Mouse (Mus musculus) testis, postnatal 14 days (tissue): ENCODE results near the gene 3110040M04Rik.
"Not testable (repeated sequence)": the region's sequence is repeated elsewhere in the genome, so short reads cannot be mapped to it uniquely, and the experiment has no call there.

ENCODE experiments used
- DNase-seq: peaks from one replicate; pipeline ENCODE4 v3.0.0; 2021; ENCODE audit warnings: low spot score

Gene 3110040M04Rik

DNA sequence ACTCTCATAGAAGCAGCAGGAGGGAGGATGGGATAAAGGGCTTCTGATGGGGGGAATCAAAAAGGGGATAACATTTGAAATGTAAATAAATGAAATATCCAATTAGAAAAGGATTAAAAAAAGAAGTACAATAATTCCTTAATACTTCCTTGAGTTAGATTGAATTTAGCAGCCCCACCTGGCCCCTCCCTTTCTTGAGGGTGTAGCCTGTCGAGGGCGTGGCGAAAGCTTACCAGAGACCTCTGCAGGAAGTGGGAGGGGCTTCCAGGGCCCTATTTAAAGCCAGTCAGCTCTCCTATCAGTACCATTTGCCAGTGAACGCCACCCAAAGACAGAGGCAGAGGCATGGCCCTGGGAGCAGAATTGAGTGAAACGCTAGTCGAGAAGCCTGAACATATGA, at the start of gene 3110040M04Rik:
Gene 3110040M04Rik, plus strand, starts transcription at position 304 of the 400 bp plus-strand sequence.
- not testable (repeated sequence) for DNase-seq

DNA sequence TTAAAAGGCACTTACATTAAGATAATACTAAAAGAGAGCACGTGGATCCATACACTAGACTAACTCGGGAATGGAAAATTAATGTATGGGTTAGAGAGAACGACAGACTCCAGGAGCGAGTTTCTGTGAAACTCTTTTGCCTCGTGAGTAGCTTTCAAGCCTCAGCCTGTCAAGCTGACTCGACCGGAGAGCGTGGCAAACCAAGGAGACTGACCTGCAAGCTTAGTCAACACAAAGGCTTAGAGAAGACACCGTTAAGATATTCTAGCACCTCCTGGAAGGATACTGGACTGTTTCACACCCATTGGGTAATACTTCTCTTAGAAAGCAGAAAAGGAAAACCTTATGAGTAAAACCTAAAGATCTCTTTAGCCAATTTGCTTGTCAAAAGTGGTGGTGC, 49.8 kb upstream of the 3110040M04Rik start:
- not testable (repeated sequence) for DNase-seq

DNA sequence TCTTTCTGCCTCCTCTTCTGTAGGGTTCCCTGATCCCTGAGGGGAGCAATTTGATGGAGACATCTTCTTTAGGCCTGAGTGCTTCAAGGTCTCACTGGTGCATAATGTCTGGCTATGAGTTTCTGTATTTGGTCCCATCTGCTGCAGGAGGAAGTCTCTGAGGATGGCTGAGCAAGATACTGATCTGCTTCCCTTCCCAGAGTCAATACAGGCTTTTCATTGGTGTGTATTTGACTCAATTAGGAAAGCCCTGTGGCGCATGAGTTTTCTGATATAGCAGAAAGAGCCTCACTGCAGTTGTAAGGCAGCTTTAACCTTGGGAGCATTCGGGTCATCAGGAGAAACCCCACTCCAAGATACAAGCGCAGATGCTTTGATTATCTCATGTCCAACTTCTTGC, 47.8 kb upstream of the 3110040M04Rik start:
- no peak for DNase-seq

DNA sequence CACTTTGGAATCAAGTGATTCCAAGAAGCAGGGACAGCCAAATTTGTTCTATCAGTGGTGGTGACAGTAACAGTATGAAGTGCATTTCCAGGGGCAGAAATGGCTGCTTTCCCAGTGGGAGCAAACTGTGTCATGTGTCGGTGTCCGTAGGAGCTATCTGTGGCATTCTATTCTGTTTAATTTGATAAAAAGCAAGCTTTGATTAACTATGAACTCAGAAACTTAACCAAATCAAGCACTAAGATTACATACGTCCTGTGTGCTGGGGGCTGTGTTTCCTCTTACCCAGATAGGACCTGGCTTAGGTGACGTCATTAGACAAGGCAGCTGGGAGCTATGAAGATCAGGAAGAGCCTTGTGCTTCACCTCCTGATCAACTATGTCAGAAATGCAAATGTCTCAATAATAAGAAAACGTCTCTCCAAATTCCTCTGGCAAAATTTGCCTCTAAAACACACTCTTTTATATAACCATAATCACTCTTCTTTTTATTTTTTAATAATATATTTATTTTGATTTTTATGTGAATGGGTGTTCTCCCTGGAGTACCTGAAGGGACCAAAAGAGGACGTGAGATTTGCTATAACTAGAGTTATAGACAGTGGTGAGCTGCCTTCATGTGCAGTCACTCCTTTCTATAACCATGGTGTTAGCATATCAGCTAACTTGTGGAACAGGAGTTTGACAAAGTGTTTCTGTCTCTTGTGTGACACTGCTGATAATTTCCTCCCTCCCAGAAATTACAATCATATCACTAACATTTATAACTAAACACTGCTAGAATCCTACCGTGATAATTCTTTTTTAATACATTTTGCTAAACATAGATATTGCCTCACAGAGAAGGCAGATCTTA, 46.9 kb upstream of the 3110040M04Rik start:
- DNase-seq, result no peak

DNA sequence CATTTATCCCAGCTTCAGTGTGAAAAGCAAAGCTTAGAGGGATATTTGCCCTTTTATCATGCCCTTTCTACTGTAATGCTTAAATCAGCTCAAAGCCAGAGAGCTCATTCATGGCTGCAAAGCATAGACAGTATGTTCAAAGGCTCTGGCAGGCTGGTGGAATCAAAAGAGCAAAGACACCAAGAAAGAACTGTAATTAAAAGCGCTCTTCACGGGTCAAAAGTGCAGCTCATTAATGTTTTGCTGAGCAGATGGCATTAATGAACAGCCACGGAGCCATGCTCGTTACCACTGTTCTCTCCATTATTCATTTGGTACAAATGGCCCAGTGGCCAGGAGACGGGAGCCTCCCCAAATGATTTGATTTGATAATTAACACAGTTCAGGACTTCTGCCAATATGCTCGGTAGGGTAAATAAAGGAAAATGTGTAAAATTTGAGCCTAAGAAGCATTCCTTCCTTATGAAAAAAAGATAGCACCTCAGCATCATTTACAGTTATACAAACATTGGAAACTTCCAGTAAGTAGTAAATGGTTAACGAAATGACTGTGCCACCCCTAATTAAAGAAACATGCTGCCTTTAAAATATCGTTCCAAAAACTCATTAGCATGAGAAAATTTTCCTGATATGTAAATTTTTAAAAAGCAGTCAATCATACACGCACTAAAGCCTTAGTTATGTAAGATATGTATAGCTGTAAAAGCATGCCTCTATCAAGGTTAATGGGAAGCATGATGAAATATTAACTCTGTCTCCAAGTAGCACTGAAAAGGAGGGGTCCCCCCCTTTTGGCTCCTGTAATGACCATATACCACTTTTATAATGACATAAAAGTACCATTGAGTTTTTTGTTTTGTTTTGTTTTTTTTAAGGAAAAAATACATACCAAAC, 45.7 kb upstream of the 3110040M04Rik start:
- DNase-seq, result no peak

DNA sequence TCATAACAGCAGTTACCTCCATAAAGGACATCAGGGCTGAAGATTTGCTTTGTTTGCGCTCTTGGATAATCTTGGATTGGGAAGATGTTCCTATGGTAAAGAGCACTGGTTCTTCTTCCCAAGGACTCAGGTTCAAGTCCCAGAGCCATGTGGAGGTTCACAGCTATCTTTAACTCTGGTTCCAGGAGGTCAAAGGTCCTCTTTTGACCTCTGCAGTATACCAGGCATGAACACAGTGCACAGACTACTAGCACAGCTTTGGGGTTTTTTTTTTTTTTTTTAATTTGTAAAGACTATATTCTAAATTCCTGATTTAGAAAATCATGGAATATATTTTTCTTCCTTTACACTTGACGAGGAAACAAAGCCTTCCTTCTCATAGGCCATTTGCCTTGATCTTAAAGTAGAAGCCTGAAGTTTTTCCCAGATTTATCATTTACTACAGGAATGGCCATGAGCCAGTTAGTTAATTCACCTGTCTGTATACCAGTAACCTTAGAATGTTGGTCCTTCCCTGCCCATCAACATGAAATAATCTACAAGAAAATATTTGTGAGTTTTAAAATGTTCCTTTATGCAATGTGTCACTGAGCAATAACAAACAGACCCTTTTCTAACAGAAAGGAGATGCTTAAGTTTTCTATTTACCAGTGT, 44.9 kb upstream of the 3110040M04Rik start:
- no peak for DNase-seq

DNA sequence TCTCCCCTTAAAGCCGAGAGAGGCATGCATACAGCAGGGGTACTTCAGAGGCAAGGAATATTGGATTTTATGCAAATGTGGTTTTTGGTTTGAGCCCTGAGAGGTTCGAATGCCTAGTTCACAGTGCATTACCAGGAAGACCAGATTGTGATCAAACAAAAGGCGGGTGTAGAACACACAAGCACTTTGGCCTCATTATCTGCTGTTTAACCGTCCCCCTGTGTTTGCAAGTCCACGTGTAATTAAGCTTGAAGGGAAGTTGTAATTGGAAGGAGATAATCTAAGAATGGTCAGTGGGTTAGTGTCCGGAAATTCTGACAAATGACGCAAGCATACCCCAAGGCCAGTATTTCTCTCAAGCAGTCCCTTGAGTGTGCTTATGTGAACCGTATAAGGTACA, 37.9 kb upstream of the 3110040M04Rik start:
- no peak for DNase-seq

DNA sequence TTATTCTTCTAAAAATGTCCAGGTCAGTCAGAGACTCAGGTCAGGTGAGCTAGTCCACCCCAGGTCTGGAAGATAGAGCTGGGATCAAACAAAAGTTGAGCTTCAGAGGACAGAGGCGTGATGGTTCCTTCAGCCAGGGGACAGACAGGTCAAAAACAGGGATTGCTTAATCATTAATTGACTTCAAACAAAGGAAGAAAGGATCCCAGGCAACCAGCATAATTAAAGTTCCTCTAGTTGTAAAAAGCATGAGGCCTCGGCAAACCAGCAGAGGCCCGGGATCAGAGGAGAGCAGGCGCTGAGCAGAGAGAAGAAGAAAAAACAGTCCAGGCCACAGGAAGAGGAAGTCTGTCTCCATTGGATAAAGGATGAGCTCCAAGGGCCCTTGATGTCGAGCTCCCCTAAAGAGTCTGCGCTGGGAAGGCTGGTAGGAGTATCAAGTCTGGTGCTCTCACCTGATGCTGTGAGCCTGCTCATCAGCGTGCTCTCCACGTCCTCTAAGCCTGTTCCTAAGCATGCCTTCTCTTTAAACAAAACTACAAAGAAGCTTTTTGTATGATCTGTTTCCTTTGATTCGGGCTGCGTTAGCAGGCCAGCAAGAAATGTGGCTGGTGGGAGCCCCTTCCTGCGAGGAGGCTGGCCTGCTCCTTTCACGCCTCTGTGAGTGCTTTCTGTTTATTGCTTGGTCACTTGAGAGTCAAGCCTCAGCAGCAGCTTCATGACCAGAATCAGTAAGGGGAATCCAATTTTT, 36.4 kb upstream of the 3110040M04Rik start:
- no peak for DNase-seq

DNA sequence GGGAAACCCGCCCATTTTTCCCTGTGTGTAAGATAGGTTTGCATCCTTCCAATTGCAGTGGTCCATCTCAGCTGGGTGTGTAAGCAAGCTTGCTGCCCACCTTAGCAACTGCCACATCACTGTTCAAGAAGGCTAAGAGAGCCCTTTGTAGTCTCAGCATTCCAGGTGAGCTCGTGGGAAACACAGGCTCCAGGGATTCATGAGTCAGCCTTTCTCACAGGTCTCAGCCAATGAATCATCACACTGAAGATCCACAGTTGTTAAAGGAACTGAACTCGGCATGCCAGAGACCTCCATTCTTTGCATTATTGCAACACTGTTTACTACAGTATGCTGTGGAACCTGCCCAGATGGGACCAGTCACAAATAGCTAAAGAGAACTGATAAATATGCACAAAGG, 35.3 kb upstream of the 3110040M04Rik start:
- DNase-seq, result no peak

DNA sequence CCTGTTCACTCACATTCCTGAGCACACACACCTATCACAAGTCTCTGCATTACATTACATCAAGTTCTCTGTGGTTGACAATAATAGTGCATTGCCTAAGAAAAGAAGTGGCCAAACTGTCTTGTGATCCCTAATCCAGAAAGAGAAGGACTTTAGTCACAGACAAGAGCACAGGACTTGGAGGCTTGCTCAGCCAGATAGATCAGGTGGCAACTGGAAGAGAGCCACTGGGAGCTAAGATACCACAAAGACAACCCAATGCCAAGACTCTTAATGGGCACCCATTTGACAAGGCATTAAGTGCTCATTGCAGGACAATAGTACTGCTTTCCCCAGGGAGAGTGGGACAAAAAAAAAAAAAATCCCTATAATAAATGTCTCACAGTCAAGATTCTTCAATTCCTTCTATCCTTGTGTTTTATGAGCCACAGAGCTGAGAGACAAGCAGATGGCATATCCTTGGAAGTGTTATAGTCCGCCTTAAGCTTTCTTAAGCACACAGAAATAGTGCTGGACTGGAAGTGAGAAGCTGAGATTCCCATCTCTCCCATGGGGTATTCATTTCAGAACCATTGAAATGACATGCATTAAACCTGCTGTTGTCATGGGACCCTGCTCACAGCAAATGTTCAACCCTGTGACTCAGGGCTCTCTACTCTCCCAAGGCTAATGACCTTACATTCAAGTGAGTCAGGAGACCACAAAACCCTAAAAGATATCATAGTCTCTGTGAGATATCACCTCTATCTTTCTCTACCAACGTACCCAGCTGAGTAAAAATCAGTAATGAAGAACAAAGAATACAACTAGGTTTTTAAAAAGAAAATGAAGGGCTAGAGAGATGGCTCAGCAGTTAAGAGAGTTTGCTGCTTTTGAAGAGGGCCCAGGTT, 32.1 kb upstream of the 3110040M04Rik start:
- no peak for DNase-seq

DNA sequence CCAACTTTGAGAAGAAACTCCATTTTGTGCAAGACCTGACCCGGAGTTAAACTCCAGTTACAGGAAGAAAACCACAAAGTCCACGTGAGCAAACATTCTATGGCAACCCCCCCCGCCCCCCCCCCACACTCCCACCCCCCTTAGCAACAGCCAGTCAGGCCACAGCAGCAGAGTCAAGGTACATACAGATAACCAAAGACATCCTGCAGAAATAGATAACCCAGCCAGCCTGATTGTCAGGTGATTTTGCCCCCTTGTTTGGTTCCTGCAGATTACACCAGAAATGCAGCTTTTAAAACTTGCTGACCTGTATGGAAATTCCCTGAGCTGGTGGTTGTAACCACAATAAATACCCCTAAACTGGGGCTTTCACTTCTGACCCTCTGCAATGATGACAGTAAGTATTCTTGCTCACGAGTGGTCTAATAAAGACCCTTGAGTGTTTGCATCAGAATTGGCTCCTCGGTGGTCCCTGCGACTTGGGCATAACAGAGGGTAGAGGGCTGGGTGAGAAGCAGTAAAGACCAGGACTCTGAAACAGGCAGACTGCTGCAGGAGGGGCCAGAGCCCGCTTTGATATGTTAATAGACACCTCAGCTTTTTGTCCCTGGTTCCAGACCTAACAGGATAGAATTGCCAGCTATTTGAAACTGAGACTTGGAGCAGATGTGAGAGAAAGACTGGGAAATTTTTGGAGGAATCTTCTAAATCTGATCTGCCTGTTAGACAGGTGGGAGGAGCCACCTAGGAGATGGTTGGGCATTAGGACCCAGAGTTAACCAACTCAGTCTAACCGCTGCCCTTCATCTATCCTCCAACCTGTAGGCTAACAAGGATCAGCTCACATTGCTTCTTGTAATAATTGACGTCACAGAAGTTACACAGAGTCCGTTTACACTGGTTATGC, 26.6 kb upstream of the 3110040M04Rik start:
- no peak for DNase-seq

DNA sequence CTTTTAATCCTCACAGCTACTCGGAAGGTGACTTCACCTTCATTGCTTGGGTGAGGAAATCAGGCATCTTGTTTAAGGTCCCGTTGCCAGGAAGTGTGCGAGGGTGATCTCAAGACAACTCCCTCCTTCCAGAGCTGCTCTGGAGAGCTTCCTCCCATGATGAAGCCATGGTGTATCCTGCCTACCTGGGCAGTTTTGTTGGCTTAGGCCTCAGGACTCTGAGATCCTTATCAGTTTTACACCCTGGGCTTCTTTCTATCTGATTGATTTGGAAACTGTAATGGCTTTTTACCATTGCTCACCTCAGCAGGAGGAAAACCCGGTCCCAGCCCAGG, 26.0 kb upstream of the 3110040M04Rik start:
- no peak for DNase-seq

DNA sequence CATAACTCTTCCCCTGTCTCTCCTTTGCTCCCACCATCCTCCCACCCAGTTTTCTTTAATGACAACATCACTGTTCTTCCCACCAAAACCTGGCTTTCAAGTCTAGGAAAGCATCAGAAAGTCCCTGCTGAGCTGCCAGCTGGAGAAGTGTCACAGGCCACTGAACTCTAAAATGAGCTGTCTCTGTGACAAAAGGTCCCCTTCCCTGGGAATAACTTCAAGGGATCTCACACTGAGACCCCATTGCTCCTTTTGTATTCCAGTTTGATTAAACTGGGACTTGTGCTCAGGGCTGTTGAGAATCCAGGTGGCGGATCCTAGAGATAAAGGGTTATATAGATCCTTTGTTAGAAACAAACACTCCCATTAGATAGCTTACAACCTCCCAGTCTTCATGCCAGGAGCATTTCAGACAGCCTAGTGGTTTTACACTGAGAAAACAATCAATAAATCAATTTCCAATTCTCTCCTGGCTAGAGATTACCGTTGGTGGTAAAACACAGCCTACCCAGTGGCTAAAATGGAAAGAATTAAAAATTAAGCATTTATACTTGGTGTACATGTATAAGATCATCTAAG, 25.3 kb upstream of the 3110040M04Rik start:
- no peak for DNase-seq

DNA sequence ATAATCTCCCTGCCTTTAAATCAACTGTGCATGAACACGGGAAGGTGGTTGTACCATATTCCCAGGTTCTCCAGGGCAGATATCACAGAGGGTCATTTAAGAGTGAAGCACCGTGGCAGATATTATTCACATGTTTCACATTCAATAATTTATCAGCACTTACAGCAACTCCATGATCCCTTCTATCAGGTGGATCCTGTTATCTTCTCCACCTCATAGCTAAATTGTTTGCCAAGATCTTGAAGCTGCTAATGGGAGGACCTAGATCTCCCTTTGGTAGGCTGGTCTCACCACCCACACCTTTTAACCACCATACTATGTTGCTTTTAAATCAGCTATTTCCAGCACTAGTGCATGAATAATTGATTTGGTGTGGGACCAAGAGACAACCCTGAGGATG, 23.8 kb upstream of the 3110040M04Rik start:
- no peak for DNase-seq

DNA sequence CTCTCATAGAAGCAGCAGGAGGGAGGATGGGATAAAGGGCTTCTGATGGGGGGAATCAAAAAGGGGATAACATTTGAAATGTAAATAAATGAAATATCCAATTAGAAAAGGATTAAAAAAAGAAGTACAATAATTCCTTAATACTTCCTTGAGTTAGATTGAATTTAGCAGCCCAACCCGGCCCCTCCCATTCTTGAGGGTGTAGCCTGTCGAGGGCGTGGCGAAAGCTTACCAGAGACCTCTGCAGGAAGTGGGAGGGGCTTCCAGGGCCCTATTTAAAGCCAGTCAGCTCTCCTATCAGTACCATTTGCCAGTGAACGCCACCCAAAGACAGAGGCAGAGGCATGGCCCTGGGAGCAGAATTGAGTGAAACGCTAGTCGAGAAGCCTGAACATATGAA, 21.7 kb upstream of the 3110040M04Rik start, which contains the start of gene Gm47985:
Gene Gm47985, plus strand, starts transcription at position 272 of the 400 bp plus-strand sequence.
- not testable (repeated sequence) for DNase-seq

DNA sequence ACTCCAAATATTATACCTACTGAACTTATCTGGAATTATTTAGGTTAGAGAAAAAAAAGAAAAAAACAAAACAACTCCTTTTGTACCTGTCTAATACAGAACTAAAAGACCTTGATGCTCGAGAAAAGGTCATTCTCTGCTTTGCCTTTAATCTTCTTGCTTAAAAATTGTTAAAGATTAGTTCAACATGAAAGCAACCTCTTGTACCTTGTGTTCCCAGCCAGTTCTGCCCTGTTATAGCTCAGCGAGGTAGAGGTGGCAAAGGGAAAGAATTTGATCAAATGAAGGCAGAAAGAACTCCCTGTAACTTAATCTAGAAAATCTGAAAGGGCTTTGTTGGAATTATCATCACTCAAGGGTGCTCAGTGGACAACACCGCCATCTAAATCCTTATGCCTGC, 17.7 kb upstream of the 3110040M04Rik start:
- DNase-seq, result not testable (repeated sequence)

DNA sequence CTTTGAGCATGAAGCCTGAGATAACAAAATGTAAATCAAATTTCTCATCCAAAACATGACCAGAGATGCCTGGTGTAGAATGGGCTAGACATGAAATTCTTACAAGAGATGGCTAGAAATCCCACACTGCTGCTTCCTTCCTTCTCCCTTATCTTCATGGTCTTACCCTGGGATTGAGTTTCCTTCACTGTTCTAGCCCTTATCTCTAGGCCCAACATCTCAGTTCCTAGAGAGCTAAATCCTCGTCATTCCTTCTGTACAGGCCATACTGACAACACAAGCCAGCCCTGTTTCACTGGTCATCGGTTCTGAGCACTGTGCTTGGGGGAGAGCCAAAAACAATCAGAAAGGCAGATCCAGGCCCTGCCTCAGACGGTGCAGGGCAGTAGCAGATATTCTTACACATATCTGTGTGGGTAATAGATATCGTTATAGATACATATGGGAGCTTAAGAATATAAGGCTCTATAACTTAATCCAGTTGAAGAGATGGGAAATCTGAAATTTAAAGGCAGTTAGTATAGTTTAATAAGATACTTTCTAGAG, 17.0 kb upstream of the 3110040M04Rik start:
- DNase-seq, result not testable (repeated sequence)

DNA sequence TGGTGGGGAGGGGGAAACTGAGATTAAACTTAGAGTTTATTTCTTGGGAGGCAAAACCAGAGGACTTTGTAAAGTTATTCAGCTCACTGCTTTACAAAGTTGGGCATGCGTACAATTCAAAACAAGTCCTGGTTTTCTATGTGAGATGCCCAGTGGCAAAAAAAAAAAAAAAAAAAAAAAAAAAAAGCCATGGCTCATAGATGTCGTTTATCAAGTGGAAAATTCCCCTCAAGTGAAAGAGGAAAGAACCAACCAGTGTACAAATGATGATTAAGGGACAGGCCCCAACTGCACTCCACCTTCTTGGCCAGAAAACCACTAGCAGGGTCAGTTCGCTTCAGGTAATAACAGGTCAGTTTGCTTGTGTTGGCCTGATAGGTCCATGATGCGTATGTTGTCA, 15.5 kb upstream of the 3110040M04Rik start:
- no peak for DNase-seq

DNA sequence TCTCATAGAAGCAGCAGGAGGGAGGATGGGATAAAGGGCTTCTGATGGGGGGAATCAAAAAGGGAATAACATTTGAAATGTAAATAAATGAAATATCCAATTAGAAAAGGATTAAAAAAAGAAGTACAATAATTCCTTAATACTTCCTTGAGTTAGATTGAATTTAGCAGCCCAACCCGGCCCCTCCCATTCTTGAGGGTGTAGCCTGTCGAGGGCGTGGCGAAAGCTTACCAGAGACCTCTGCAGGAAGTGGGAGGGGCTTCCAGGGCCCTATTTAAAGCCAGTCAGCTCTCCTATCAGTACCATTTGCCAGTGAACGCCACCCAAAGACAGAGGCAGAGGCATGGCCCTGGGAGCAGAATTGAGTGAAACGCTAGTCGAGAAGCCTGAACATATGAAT, 11.8 kb upstream of the 3110040M04Rik start, which contains the start of gene Gm8947:
Gene Gm8947, plus strand, starts transcription at position 302 of the 400 bp plus-strand sequence.
- not testable (repeated sequence) for DNase-seq
